Mouse (Mus musculus) neural tube, embryonic 14.5 days (tissue): ENCODE data around the gene Bckdhb. TPM values are rescaled to one million over a fixed set of nuclear protein-coding genes. Genes with fewer than 3 reads are reported as not detected.

Experiments
- ATAC-seq: fragments of 200-750 bp; cut with Nextera tagmentation; 2 replicates; pipeline ENCODE4 v1.8.0; 2017; ENCODE audit warnings: low read depth, mild to moderate bottlenecking, moderate TSS enrichment, moderate library complexity
- H3K27ac ChIP-seq: fragments of 300-500 bp; sonication (generic); 2 replicates; pipeline ENCODE4 v1.5.1; 2014; ENCODE audit warnings: low read depth, mild to moderate bottlenecking, control low read depth, low read length, moderate library complexity, mixed read lengths
- H3K27me3 ChIP-seq: fragments of 300-500 bp; sonication (generic); 2 replicates; pipeline ENCODE4 v1.6.1; 2014; ENCODE audit warnings: low read length; ENCODE audit not compliant: control insufficient read depth, insufficient read depth
- H3K36me3 ChIP-seq: fragments of 300-500 bp; sonication (generic); 2 replicates; pipeline ENCODE4 v1.6.1; 2014; ENCODE audit warnings: low read length, mixed read lengths; ENCODE audit not compliant: control insufficient read depth, insufficient read depth
- H3K4me1 ChIP-seq: fragments of 300-500 bp; sonication (generic); 2 replicates; pipeline ENCODE4 v1.6.1; 2014; ENCODE audit warnings: low read length; ENCODE audit not compliant: control insufficient read depth, insufficient read depth
- H3K4me2 ChIP-seq: fragments of 300-500 bp; sonication (generic); 2 replicates; pipeline ENCODE4 v1.6.1; 2014; ENCODE audit warnings: mild to moderate bottlenecking, low read depth, low read length, control low read depth
- H3K4me3 ChIP-seq: fragments of 300-500 bp; sonication (generic); 2 replicates; pipeline ENCODE4 v1.5.1; 2014; ENCODE audit warnings: low read depth, low read length, control low read depth, mixed read lengths
- H3K9ac ChIP-seq: fragments of 300-500 bp; sonication (generic); replicated peaks from 2 replicates; pipeline ENCODE4 v1.6.1; 2014; ENCODE audit warnings: low read depth, mild to moderate bottlenecking, control low read depth, low read length, mixed read lengths
- H3K9me3 ChIP-seq: fragments of 300-500 bp; sonication (generic); 2 replicates; pipeline ENCODE4 v1.6.1; 2016; ENCODE audit warnings: low read length; ENCODE audit not compliant: control insufficient read depth
- WGBS: fragments of 180-500 bp; shearing (Covaris S2); extraction: QIAGEN DNeasy Blood & Tissue Kit; methylation state at CpG from one replicate; pipeline ENCODE4 v1.1.7; 2014; 5-methylcytosine and 5-hydroxymethylcytosine counted together
- polyA plus RNA-seq: library from polyadenylated mRNA; unstranded; fragments of >200 nt; fragmentation: Nextera tagmentation; extraction: Ambion mirVana; gene quantifications from 2 replicates; pipeline ENCODE4 v1.2.1, GENCODE M21; 2014

Bckdhb gene
- polyA plus RNA-seq, 1 experiment from 2014 or later = 36.1 TPM

- H3K27ac ChIP-seq = no peak overlapping the region
- ATAC-seq = no peak
- H3K9ac ChIP-seq = no peak overlapping the region
- WGBS = 83% methylated on average over 6 of the region's 6 CpGs
- no peak overlapping the region for H3K4me3 ChIP-seq
- H3K27me3 ChIP-seq = no peaks in the 10 kb centered on the region
- no peak overlapping the region for H3K4me2 ChIP-seq
- no peaks in the 10 kb centered on the region for H3K4me1 ChIP-seq
- H3K9me3 ChIP-seq = no peaks in the 10 kb centered on the region
- no peaks in the 10 kb centered on the region for H3K36me3 ChIP-seq
Measured at GRCm38 (mm10) chr9:84070247-84070646, 145.3 kb downstream of the Bckdhb start.

GRCm38 (mm10) chr9:84070740-84071139 lies 145.8 kb downstream of the Bckdhb start:
- 78% methylated on average over 5 of the region's 5 CpGs for WGBS
- ATAC-seq = no peak
- no peak overlapping the region for H3K4me3 ChIP-seq

GRCm38 (mm10) chr9:84072534-84072933 lies 147.6 kb downstream of the Bckdhb start:
- WGBS = 55% methylated on average over 6 of the region's 6 CpGs
- Histone ChIP-seq H3K4me1 (no peaks in the 10 kb centered on the region), H3K4me2 (no peak overlapping the region), H3K27ac (no peak overlapping the region), H3K36me3 (no peaks in the 10 kb centered on the region), H3K9me3 (no peaks in the 10 kb centered on the region), H3K9ac (no peak overlapping the region), H3K27me3 (no peaks in the 10 kb centered on the region), H3K4me3 (no peak overlapping the region)
- no peak for ATAC-seq

More at GRCm38 (mm10) chr9:84070740-84071139, 145.8 kb downstream of the Bckdhb start:
- Histone ChIP-seq H3K4me1 (no peaks in the 10 kb centered on the region), H3K36me3 (no peaks in the 10 kb centered on the region), H3K9ac (no peak overlapping the region), H3K27ac (no peak overlapping the region), H3K4me2 (no peak overlapping the region), H3K27me3 (no peaks in the 10 kb centered on the region), H3K9me3 (no peaks in the 10 kb centered on the region)

GRCm38 (mm10) chr9:84073237-84073636 lies 148.3 kb downstream of the Bckdhb start:
- no peak overlapping the region for H3K4me3 ChIP-seq
- H3K36me3 ChIP-seq = no peaks in the 10 kb centered on the region
- H3K9ac ChIP-seq = no peak overlapping the region
- H3K9me3 ChIP-seq = no peaks in the 10 kb centered on the region
- H3K4me2 ChIP-seq = no peak overlapping the region
- ATAC-seq = no peak
- H3K27me3 ChIP-seq = no peaks in the 10 kb centered on the region
- H3K27ac ChIP-seq = no peak overlapping the region
- H3K4me1 ChIP-seq = no peaks in the 10 kb centered on the region
- WGBS = 83% methylated on average over 9 of the region's 9 CpGs

- Histone ChIP-seq H3K27me3 (no peaks in the 10 kb centered on the region), H3K4me2 (no peak overlapping the region), H3K27ac (no peak overlapping the region), H3K36me3 (no peaks in the 10 kb centered on the region), H3K4me1 (no peaks in the 10 kb centered on the region), H3K9ac (no peak overlapping the region), H3K4me3 (no peak overlapping the region), H3K9me3 (no peaks in the 10 kb centered on the region)
- no peak for ATAC-seq
- 87% methylated on average over 4 of the region's 4 CpGs for WGBS
Measured at GRCm38 (mm10) chr9:84083551-84083950, 158.6 kb downstream of the Bckdhb start.

GRCm38 (mm10) chr9:84084686-84085085 lies 159.7 kb downstream of the Bckdhb start:
- no peak overlapping the region for H3K4me2 ChIP-seq
- no peaks in the 10 kb centered on the region for H3K4me1 ChIP-seq
- H3K4me3 ChIP-seq = no peak overlapping the region
- no peak overlapping the region for H3K27ac ChIP-seq
- H3K36me3 ChIP-seq = no peaks in the 10 kb centered on the region
- no peaks in the 10 kb centered on the region for H3K27me3 ChIP-seq
- ATAC-seq = no peak
- no peak overlapping the region for H3K9ac ChIP-seq
- no peaks in the 10 kb centered on the region for H3K9me3 ChIP-seq
- 86% methylated on average over 5 of the region's 5 CpGs for WGBS

- no peak for ATAC-seq
- Histone ChIP-seq H3K27ac (no peak overlapping the region), H3K4me3 (no peak overlapping the region), H3K9ac (no peak overlapping the region), H3K9me3 (no peaks in the 10 kb centered on the region), H3K4me1 (no peaks in the 10 kb centered on the region), H3K36me3 (no peaks in the 10 kb centered on the region), H3K27me3 (no peaks in the 10 kb centered on the region), H3K4me2 (no peak overlapping the region)
- 76% methylated on average over 9 of the region's 9 CpGs for WGBS
Measured at GRCm38 (mm10) chr9:84090316-84091063, 165.5 kb downstream of the Bckdhb start.

GRCm38 (mm10) chr9:84092994-84093393 lies 168.0 kb downstream of the Bckdhb start:
- H3K4me3 ChIP-seq = no peak overlapping the region
- H3K4me2 ChIP-seq = no peak overlapping the region
- no peaks in the 10 kb centered on the region for H3K4me1 ChIP-seq
- H3K27me3 ChIP-seq = no peaks in the 10 kb centered on the region
- no peak overlapping the region for H3K27ac ChIP-seq
- no peak for ATAC-seq
- WGBS = 92% methylated on average over 8 of the region's 8 CpGs
- no peak overlapping the region for H3K9ac ChIP-seq
- no peaks in the 10 kb centered on the region for H3K9me3 ChIP-seq
- no peaks in the 10 kb centered on the region for H3K36me3 ChIP-seq

- WGBS = 91% methylated on average over 6 of the region's 6 CpGs
- H3K27ac ChIP-seq = no peak overlapping the region
- H3K9ac ChIP-seq = no peak overlapping the region
- H3K4me2 ChIP-seq = no peak overlapping the region
- no peak overlapping the region for H3K4me3 ChIP-seq
- H3K27me3 ChIP-seq = no peaks in the 10 kb centered on the region
- no peaks in the 10 kb centered on the region for H3K36me3 ChIP-seq
- no peaks in the 10 kb centered on the region for H3K4me1 ChIP-seq
- ATAC-seq = 0 out of 2 replicates have a peak, but pooled peaks have one; percentile 31
- no peaks in the 10 kb centered on the region for H3K9me3 ChIP-seq
Measured at GRCm38 (mm10) chr9:84094111-84094510, 169.2 kb downstream of the Bckdhb start.
